Mouse (Mus musculus) gastrocnemius, adult 18-20 months (tissue): ENCODE measurements around the gene Npas2. TPM values are rescaled to one million over a fixed set of nuclear protein-coding genes. Genes with fewer than 3 reads are reported as not detected.

Experiments
- DNase-seq: peaks from one replicate; pipeline ENCODE4 v3.0.0; 2021; ENCODE audit warnings: low spot score
- microRNA-seq: library from miRNA; unstranded; fragments of <30 nt; microRNA quantifications from one replicate; pipeline ENCODE4 v1.2.0, GENCODE M21; 2021
- total RNA-seq, 2 experiments: library from RNA; stranded (reverse); gene quantifications; 2 replicates each; pipeline ENCODE4 v1.2.3; 2021

Npas2 gene
- total RNA-seq, 2 experiments from 2014 or later, result 1.8 to 3.2 TPM

DNA sequence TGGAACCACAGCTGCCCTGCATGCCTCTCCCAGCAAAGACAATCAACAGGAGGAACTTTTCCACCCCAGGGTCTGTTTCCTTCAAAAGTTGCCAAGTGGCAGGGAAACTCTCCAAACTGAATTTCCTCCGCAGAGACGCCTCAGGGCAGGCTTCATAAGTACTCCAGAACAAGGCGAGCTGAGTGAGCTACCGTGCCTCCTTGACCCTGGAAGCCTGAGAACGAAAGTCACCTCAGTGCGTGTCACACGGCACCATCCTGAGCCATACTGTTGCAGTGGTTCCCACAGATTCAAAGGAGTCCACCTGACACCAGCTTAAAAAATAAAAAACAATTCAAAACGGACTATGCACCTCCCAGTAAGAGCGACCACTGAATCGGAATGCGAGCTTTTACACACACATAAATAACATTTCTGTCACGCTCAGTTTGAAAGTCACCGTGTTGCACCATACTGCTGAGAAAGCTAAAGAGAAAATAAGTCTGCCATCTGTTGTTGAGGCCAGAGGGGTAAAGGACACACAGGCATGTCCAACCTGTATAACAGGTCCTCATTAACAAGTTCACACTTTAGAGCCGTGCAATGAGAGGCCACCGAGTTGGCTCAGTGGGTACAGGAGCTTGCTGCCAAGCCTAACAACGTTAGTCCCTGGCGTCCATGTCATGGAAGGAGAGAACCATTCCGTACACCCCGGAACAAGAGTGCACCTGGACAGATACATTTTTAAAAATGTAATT lies 216.7 kb downstream of the Npas2 start:
- peak; percentile 14 for DNase-seq

Small RNA genes lying within 50 kb of the gene (microRNA-seq; reads per million reads assigned to microRNA genes)
- not detected for gene Mir6349

Other genes with a start within 250 kb of the Npas2 start
- 10 to 100 TPM; 74.6 to 82.2 TPM for gene Pdcl3, start 208.1 kb upstream of the Npas2 start, total RNA-seq
- 100 to 1,000 TPM; 594 to 605 TPM for gene Rpl31, start 174.1 kb downstream of the Npas2 start, total RNA-seq